Mouse (Mus musculus): ENCODE results near the gene Cnot9. TPM values are rescaled to one million over a fixed set of nuclear protein-coding genes. Genes with fewer than 3 reads are reported as not detected.
"Not testable (repeated sequence)": the region's sequence is repeated elsewhere in the genome, so short reads cannot be mapped to it uniquely, and the experiment has no call there.

Gene Cnot9
- total and polyA plus RNA-seq, 3 experiments = 46.1 to 84.5 (median 70.5) TPM

- peaks cover 74% of the 10 kb centered on the region for H3K79me2 ChIP-seq (replicated peaks; ENCODE audit: control insufficient read depth, extremely low read depth, insufficient read depth, poor library complexity, severe bottlenecking)
- peaks cover 8 to 39% of the 10 kb centered on the region in 2 experiments; a peak in 3 of 4 replicates for H3K4me1 ChIP-seq (ENCODE audit: control insufficient read depth in 1 of 2, insufficient read depth in 2 of 2)
- dilution Hi-C loops (cut with MboI; ENCODE audit: extremely low pct_ligation_motif_present, extremely low pct_unique_long_range_greater_than_20kb, low sequenced_read_pairs) = no loop called here
- TF ChIP-seq RAD21 (IDR thresholded peaks at IDR 0.05; ENCODE audit: low read depth, low read length) (no peak), NRF1 (IDR thresholded peaks at IDR 0.05; ENCODE audit: low read depth, low read length) (no peak), MXI1 (IDR thresholded peaks at IDR 0.05; ENCODE audit: low read depth, low read length) (0 out of 2 replicates have a peak, but pooled peaks have one; percentile 22), GABPA (IDR thresholded peaks at IDR 0.05; ENCODE audit: insufficient replicate concordance, low read depth, low read length) (no peak)
- in situ Hi-C loops (cut with MboI; ENCODE audit: low pct_ligation_motif_present, low pct_unique_long_range_greater_than_20kb, low sequenced_read_pairs) = no loop called here
- no peak overlapping the region for H3K27ac ChIP-seq (ENCODE audit: insufficient read depth, low read depth)
- peak overlapping the region; percentile 75 for H3K9ac ChIP-seq (ENCODE audit: insufficient read depth, low read depth)
- DNase-seq (ENCODE audit: extremely low read depth) = peak; percentile 9
- H3K36me3 ChIP-seq (replicated peaks in 1 of 2; ENCODE audit: control insufficient read depth in 1 of 2, insufficient read depth in 1 of 2, low read length in 1 of 2) = peaks cover 4 to 29% of the 10 kb centered on the region in 2 experiments
- peak overlapping the region; percentile 85 to 90 (median 87) for H3K4me3 ChIP-seq (replicated peaks in 1 of 3; ENCODE audit: low read depth in 2 of 3, low read length in 2 of 3, poor library complexity in 1 of 3)
- H3K27me3 ChIP-seq (replicated peaks) = no peaks in the 10 kb centered on the region
- H3K4me2 ChIP-seq (ENCODE audit: insufficient read depth, low read depth, poor library complexity, severe bottlenecking) = peak overlapping the region; percentile 92
- no peaks in the 10 kb centered on the region for H3K9me3 ChIP-seq (replicated peaks; ENCODE audit: low read length)
Observed at GRCm38 (mm10) chr1:74507780-74508179, 1.9 kb downstream of the Cnot9 start.

- Histone ChIP-seq H3K36me3 (replicated peaks in 1 of 2; ENCODE audit: control insufficient read depth in 1 of 2, insufficient read depth in 1 of 2, low read length in 1 of 2) (peaks cover 11 to 51% of the 10 kb centered on the region in 2 experiments), H3K4me2 (ENCODE audit: insufficient read depth, low read depth, poor library complexity, severe bottlenecking) (no peak overlapping the region), H3K9me3 (replicated peaks; ENCODE audit: low read length) (no peaks in the 10 kb centered on the region), H3K27ac (ENCODE audit: insufficient read depth, low read depth) (no peak overlapping the region), H3K4me1 (ENCODE audit: control insufficient read depth in 1 of 2, insufficient read depth in 2 of 2) (peaks cover 8 to 29% of the 10 kb centered on the region in 2 experiments; a peak in 3 of 4 replicates), H3K79me2 (replicated peaks; ENCODE audit: control insufficient read depth, extremely low read depth, insufficient read depth, poor library complexity, severe bottlenecking) (peaks cover 78% of the 10 kb centered on the region), H3K9ac (ENCODE audit: insufficient read depth, low read depth) (no peak overlapping the region), H3K4me3 (replicated peaks in 1 of 3; ENCODE audit: low read depth in 2 of 3, low read length in 2 of 3, poor library complexity in 1 of 3) (no peak overlapping the region), H3K27me3 (replicated peaks) (no peaks in the 10 kb centered on the region)
- in situ Hi-C loops (cut with MboI; ENCODE audit: low pct_ligation_motif_present, low pct_unique_long_range_greater_than_20kb, low sequenced_read_pairs) (no loop called here), dilution Hi-C loops (cut with MboI; ENCODE audit: extremely low pct_ligation_motif_present, extremely low pct_unique_long_range_greater_than_20kb, low sequenced_read_pairs) (no loop called here)
- DNase-seq (ENCODE audit: extremely low read depth) = no peak
- TF ChIP-seq RAD21 (IDR thresholded peaks at IDR 0.05; ENCODE audit: low read depth, low read length) (no peak), MXI1 (IDR thresholded peaks at IDR 0.05; ENCODE audit: low read depth, low read length) (no peak), ELF1 (IDR thresholded peaks at IDR 0.05; ENCODE audit: low read depth, low read length) (no peak)
Observed at GRCm38 (mm10) chr1:74511306-74511705, 5.4 kb downstream of the Cnot9 start.

- H3K4me3 ChIP-seq (replicated peaks in 1 of 3; ENCODE audit: low read depth in 2 of 3, low read length in 2 of 3, poor library complexity in 1 of 3); H3K4me2 ChIP-seq (ENCODE audit: insufficient read depth, low read depth, poor library complexity, severe bottlenecking); H3K9ac ChIP-seq (ENCODE audit: insufficient read depth, low read depth); H3K9me3 ChIP-seq (replicated peaks; ENCODE audit: low read length); H3K27me3 ChIP-seq (replicated peaks); H3K27ac ChIP-seq (ENCODE audit: insufficient read depth, low read depth); in situ Hi-C loops (cut with MboI; ENCODE audit: low pct_ligation_motif_present, low pct_unique_long_range_greater_than_20kb, low sequenced_read_pairs); DNase-seq (ENCODE audit: extremely low read depth); dilution Hi-C loops (cut with MboI; ENCODE audit: extremely low pct_ligation_motif_present, extremely low pct_unique_long_range_greater_than_20kb, low sequenced_read_pairs): not testable (repeated sequence)
- Histone ChIP-seq H3K4me1 (ENCODE audit: control insufficient read depth in 1 of 2, insufficient read depth in 2 of 2) (peaks cover 5 to 22% of the 10 kb centered on the region in 2 experiments; a peak in 3 of 4 replicates), H3K79me2 (replicated peaks; ENCODE audit: control insufficient read depth, extremely low read depth, insufficient read depth, poor library complexity, severe bottlenecking) (peaks cover 66% of the 10 kb centered on the region), H3K36me3 (replicated peaks in 1 of 2; ENCODE audit: control insufficient read depth in 1 of 2, insufficient read depth in 1 of 2, low read length in 1 of 2) (peaks cover 15 to 59% of the 10 kb centered on the region in 2 experiments)
Observed at GRCm38 (mm10) chr1:74512999-74513398, 7.1 kb downstream of the Cnot9 start.

GRCm38 (mm10) chr1:74519875-74520274 lies 14.0 kb downstream of the Cnot9 start:
- no peak overlapping the region for H3K27ac ChIP-seq (ENCODE audit: insufficient read depth, low read depth)
- DNase-seq (ENCODE audit: extremely low read depth) = no peak
- H3K4me1 ChIP-seq (ENCODE audit: control insufficient read depth in 1 of 2, insufficient read depth in 2 of 2) = peaks cover 0 to 16% of the 10 kb centered on the region in 2 experiments; a peak in 1 of 4 replicates
- H3K36me3 ChIP-seq (replicated peaks in 1 of 2; ENCODE audit: control insufficient read depth in 1 of 2, insufficient read depth in 1 of 2, low read length in 1 of 2) = peaks cover 53 to 80% of the 10 kb centered on the region in 2 experiments
- no peak overlapping the region for H3K9ac ChIP-seq (ENCODE audit: insufficient read depth, low read depth)
- peaks cover 19% of the 10 kb centered on the region for H3K79me2 ChIP-seq (replicated peaks; ENCODE audit: control insufficient read depth, extremely low read depth, insufficient read depth, poor library complexity, severe bottlenecking)
- in situ Hi-C loops (cut with MboI; ENCODE audit: low pct_ligation_motif_present, low pct_unique_long_range_greater_than_20kb, low sequenced_read_pairs) (no loop called here), dilution Hi-C loops (cut with MboI; ENCODE audit: extremely low pct_ligation_motif_present, extremely low pct_unique_long_range_greater_than_20kb, low sequenced_read_pairs) (no loop called here)
- H3K27me3 ChIP-seq (replicated peaks) = no peaks in the 10 kb centered on the region
- no peak overlapping the region for H3K4me2 ChIP-seq (ENCODE audit: insufficient read depth, low read depth, poor library complexity, severe bottlenecking)
- no peak overlapping the region for H3K4me3 ChIP-seq (replicated peaks in 1 of 3; ENCODE audit: low read depth in 2 of 3, low read length in 2 of 3, poor library complexity in 1 of 3)
- H3K9me3 ChIP-seq (replicated peaks; ENCODE audit: low read length) = no peaks in the 10 kb centered on the region
- TF ChIP-seq ZKSCAN1 (IDR thresholded peaks at IDR 0.05; ENCODE audit: borderline replicate concordance, low read depth, low read length) = no peak
- TF ChIP-seq ETS1 (conservative IDR thresholded peaks at IDR 0.05; ENCODE audit: low read depth, low read length) = no peak
- TF ChIP-seq UBTF (IDR thresholded peaks at IDR 0.05; ENCODE audit: low read depth, low read length) = no peak
- no peak for TF ChIP-seq USF2 (conservative IDR thresholded peaks at IDR 0.05; ENCODE audit: low read depth, low read length)
- no peak for TF ChIP-seq RCOR1 (conservative IDR thresholded peaks at IDR 0.05; ENCODE audit: low read depth, low read length)
- no peak for TF ChIP-seq NRF1 (IDR thresholded peaks at IDR 0.05; ENCODE audit: low read depth, low read length)
- no peak for TF ChIP-seq POLR2AphosphoS2 (IDR thresholded peaks at IDR 0.05; ENCODE audit: low read depth, low read length)
- TF ChIP-seq SIN3A (IDR thresholded peaks at IDR 0.05; ENCODE audit: low read length) = no peak
- TF ChIP-seq ZNF384 (IDR thresholded peaks at IDR 0.05; ENCODE audit: low read depth, low read length) = no peak
- no peak for TF ChIP-seq EP300 (IDR thresholded peaks at IDR 0.05; ENCODE audit: low read length)
- TF ChIP-seq MAFK (IDR thresholded peaks at IDR 0.05; ENCODE audit: insufficient replicate concordance, low read length) = no peak
- TF ChIP-seq BHLHE40 (IDR thresholded peaks at IDR 0.05; ENCODE audit: low read depth, low read length) = no peak
- TF ChIP-seq NELFE (IDR thresholded peaks at IDR 0.05; ENCODE audit: low read depth, low read length) = no peak
- no peak for TF ChIP-seq CTCF (conservative IDR thresholded peaks at IDR 0.05 in 1 of 2, IDR thresholded peaks at IDR 0.05 in 1 of 2; ENCODE audit: low read depth in 2 of 2, low read length in 2 of 2)
- TF ChIP-seq TCF12 (IDR thresholded peaks at IDR 0.05; ENCODE audit: low read depth, low read length) = no peak

Data from CH12.LX (cell line).